Mouse (Mus musculus) mature B cell (primary cell): ENCODE results near the gene Smg5.
"Not testable (repeated sequence)": the region's sequence is repeated elsewhere in the genome, so short reads cannot be mapped to it uniquely, and the experiment has no call there.

Experiments used
- in situ Hi-C: fragments of 300-500 bp; cut with MboI; formaldehyde crosslinking; loops from 2 replicates; pipeline ENCODE4 v1.14.3; 2019

Gene Smg5

DNA sequence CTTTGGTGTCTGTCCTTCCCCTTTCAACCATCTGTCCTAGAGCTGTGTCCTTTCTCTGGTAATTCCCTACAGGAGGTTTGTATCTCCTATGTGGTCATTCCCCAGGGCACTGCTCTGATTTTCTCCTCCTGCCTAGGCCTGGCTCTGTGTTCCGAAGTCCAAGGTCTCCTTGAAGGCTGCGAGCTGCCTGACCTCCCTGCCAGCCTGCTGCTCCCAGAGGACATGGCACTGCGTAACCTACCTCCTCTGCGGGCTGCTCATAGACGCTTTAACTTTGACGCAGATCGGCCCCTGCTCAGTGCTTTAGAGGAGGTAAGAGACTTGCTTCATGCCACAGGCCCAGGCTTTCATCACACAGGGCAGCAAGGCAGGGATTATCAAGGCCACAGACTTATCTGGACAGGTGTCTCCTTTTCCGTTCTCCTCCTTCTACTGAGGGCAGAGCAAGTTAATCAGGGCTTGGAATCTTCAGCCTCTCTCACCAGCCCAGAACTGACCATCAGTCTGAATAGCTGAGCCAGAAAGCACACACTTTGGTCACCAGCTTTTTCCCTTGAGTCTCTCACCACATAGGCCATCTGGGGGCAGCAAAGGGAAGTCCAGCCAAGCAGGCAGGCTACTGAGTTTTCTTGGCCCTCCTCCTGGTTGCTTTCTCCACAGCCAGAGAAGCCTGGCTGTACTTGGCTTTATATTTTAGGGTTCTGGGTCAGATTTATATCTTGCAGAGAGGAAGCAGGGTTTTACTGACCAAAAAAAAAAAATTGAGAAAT lies 18.5 kb downstream of the Smg5 start:
- in situ Hi-C loops: no loop called here

GRCm38 (mm10) chr3:88359584-88359983 lies 23.5 kb downstream of the Smg5 start:
- in situ Hi-C loops: no loop called here

DNA sequence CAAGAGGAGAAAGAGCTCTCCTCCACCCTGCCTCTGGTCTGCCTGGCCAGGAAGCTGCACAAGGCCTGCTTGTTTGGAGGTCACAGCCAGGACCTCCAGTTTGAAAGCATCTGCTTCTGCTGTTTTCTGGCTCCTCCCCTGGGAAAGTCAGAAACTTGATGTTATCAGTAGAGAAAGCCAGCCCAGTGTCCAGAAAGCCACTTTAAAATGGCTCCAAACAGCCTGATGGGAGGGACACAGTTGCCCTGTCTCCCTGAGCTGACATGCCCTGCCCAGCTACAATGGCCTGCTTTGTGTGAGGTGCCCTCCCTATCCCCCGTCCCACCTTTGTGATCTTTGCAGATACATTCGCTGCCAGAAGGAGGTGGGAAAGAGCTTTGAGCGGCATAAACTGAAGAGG lies 23.9 kb downstream of the Smg5 start:
- in situ Hi-C loops: no loop called here

- in situ Hi-C loops: no loop called here
These were observed 25.0 kb downstream of the Smg5 start for GRCm38 (mm10) chr3:88361096-88361495.

DNA sequence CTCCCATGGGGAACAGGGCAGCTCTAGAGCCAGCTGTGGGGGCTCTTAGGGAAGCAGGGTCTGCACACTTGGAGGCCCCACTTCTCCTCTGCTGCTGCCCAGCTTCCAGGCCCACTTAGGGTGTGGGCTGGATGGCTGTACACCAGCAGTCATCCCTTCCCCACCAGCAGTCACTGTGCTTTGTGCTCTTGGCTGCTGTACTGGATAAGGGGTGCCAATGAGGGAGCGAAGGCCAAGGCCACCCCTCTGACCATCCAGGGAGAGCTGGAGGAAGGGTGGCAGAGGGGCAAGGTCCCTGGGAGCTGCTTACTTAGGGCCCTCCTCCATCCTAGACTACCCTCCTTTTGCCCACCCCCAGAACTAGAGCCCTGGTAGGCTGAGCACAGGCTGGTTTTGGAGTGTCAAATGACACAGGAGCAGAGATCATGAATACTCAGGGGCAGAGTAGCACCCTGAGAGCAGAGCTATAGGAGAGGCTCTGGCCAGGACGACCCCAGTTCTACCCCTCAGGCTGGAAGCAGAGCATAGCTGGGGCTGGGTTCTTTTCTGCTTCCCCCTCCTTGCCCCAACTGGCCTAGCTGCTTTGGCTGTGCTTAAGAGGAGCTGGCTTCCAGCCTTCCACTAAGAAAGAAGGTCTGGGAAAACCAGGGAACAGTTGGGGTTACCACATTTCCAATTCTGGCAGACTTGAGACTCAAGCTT lies 25.7 kb downstream of the Smg5 start:
- in situ Hi-C loops: no loop called here

DNA sequence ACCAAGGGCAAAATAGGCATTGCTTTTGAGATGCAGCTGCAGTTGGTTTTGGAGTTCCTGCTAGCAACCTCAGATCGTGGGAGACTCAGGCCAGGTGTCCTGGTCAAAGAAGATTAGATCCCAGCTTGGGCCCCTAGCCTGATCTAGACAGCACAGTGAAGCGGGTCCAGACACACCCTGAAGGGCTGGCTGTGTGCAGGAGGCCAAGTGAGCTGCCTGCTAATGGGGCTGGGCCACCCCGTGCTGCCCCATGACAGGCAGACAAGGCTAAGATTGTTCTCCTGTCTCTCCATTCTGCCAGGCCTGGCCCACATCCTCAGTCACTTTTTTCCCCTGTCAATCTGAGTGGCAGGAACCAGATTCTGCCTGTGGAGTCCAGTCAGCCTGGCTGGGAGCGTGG lies 27.6 kb downstream of the Smg5 start:
- in situ Hi-C loops: no loop called here

DNA sequence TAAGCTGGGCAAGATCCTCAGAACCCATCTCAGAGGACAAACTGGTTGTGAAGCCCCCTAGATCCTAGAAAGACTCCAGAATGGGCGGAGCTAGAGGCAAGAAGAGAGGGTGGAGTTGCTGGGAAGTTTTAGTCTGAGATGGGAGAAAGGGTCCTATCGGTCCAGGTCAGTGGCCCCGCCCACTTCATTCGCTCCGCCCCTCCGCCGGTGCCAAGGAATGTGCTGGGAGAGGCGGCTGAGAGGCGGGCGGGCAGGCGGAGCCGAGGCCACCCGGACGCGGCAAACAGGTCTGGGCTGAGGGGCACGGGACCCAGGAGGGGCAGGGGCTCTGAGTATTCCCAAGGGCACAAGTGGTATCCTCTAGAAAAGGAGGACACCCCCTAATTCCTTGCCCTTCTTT lies 28.3 kb downstream of the Smg5 start, which contains the start of gene Paqr6:
Gene Paqr6 (plus strand): TSS at position 248 of the 400 bp plus-strand sequence.
- in situ Hi-C loops: no loop called here

DNA sequence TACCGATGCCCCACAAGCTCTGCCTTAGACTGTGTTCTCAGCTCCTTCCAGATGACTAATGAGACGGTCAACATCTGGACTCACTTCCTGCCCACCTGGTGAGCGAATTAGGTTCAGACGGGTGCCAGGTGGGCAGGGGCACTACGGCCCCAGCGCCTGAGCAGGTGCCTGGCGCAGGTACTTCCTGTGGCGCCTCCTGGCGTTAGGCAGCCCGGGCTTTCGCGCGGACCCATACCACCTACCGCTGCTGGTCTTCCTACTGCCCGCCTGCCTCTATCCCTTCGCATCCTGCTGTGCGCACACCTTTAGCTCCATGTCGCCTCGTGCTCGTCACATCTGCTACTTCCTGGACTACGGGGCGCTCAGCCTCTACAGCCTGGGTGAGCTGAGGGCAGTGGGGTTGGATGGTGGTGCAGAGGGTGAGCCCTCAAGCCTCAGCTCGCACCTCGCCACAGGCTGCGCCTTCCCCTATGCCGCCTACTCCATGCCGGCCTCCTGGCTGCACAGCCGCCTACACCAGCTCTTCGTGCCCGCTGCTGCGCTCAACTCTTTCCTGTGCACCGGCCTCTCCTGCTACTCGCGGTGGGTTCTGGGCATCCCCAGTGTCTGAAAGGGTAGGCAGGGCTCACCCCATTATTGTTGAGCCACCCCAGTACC lies 29.8 kb downstream of the Smg5 start:
- in situ Hi-C loops: no loop called here

GRCm38 (mm10) chr3:88366830-88367428 lies 30.9 kb downstream of the Smg5 start:
- in situ Hi-C loops: not testable (repeated sequence)

DNA sequence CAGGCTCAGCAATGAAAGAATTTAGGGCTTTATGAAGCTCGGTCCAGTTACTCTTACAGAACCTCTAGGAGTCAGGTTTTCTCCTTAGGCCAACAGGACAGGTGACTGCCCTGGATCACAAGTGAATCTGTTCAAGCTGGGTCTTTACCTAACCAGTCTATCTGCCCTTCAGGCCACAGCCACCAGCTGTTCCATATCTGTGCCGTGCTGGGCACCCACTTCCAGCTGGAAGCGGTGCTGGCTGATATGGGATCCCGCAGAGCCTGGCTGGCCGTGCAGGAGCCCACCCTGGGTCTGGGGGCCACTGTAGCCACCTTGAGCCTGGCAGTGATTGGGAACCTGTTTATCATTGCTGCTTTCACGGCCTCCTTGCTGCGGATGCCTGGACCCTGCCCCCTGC lies 31.5 kb downstream of the Smg5 start:
- in situ Hi-C loops: not testable (repeated sequence)

GRCm38 (mm10) chr3:88368511-88368910 lies 32.5 kb downstream of the Smg5 start:
- in situ Hi-C loops: not testable (repeated sequence)

DNA sequence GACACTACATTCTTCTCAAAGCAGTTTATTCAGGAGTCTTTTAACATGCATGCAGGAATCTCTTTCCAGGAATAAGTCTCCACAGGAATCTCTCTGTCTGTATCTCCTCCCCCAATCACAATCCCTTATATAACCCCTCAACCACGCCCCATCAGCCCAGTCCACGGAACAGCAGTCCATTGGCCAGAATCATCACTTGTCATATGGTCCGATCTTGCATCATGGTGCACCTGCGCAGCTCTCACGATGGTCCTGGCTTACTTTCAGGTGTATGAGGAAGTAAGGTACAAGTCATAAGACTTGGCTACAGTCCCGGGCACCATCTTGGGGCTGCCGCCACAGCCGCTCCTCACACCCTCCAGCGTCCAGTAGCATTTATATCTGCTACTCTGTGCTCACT lies 36.6 kb downstream of the Smg5 start, which contains the start of gene Bglap3:
Gene Bglap3 (minus strand): TSS at position 101 of the 400 bp plus-strand sequence.
- in situ Hi-C loops: not testable (repeated sequence)

GRCm38 (mm10) chr3:88375750-88376626 lies 39.9 kb downstream of the Smg5 start:
- in situ Hi-C loops: not testable (repeated sequence)

GRCm38 (mm10) chr3:88376644-88377043 lies 40.6 kb downstream of the Smg5 start:
- in situ Hi-C loops: not testable (repeated sequence)

DNA sequence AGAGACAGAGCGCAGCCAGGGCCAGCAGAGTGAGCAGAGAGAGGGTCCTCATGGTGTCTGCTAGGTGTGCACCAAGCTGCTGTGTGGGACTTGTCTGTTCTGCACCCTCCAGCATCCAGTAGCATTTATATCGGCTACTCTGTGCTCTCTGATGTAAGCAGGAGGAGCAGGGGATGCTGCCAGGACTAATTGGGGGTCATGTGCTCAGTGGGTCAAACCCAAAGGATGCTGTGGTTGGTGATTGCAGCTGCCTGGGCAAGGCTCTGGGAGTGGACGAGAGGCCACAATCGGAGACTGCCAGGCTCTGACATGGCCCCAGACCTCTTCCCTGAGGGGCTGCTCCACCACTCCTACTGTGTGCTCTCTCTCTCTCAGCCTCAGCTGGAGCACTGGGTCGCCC lies 42.5 kb downstream of the Smg5 start, which contains the start of gene Bglap2:
Gene Bglap2 (minus strand): TSS at position 101 of the 400 bp plus-strand sequence.
- in situ Hi-C loops: not testable (repeated sequence)

- in situ Hi-C loops: not testable (repeated sequence)
These were observed 45.6 kb downstream of the Smg5 start for GRCm38 (mm10) chr3:88381389-88382315.

DNA sequence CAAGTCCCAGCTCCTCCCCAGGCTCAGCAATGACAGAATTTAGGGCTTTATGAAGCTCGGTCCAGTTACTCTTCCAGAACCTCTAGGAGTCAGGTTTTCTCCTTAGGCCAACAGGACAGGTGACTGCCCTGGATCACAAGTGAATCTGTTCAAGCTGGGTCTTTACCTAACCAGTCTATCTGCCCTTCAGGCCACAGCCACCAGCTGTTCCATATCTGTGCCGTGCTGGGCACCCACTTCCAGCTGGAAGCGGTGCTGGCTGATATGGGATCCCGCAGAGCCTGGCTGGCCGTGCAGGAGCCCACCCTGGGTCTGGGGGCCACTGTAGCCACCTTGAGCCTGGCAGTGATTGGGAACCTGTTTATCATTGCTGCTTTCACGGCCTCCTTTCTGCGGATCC lies 46.3 kb downstream of the Smg5 start:
- in situ Hi-C loops: not testable (repeated sequence)

- in situ Hi-C loops: no loop called here
These were observed 48.3 kb downstream of the Smg5 start, which contains the start of gene Bglap for GRCm38 (mm10) chr3:88384364-88384763. Gene Bglap, minus strand, starts transcription at chr3:88384464.

GRCm38 (mm10) chr3:88393776-88394375 lies 57.8 kb downstream of the Smg5 start:
- in situ Hi-C loops: no loop called here
